Mouse (Mus musculus) neural tube, embryonic 15.5 days (tissue): Measurements from ENCODE around the gene Rhbdl3. TPM values are rescaled to one million over a fixed set of nuclear protein-coding genes. Genes with fewer than 3 reads are reported as not detected.

ENCODE experiments used
- ATAC-seq: fragments of 200-750 bp; cut with Nextera tagmentation; 2 replicates; pipeline ENCODE4 v1.8.0; 2017; ENCODE audit warnings: mild to moderate bottlenecking, moderate TSS enrichment, moderate library complexity; ENCODE audit not compliant: low FRiP score
- H3K27ac ChIP-seq: fragments of 300-500 bp; sonication (generic); replicated peaks from 2 replicates; pipeline ENCODE4 v1.5.1; 2015; ENCODE audit warnings: mild to moderate bottlenecking, inconsistent platforms
- H3K27me3 ChIP-seq: fragments of 300-500 bp; sonication (generic); replicated peaks from 2 replicates; pipeline ENCODE4 v1.6.1; 2015; ENCODE audit warnings: inconsistent platforms
- H3K36me3 ChIP-seq: fragments of 300-500 bp; sonication (generic); 2 replicates; pipeline ENCODE4 v1.6.1; 2015; ENCODE audit warnings: inconsistent platforms
- H3K4me1 ChIP-seq: fragments of 300-500 bp; sonication (generic); 2 replicates; pipeline ENCODE4 v1.6.1; 2015; ENCODE audit warnings: inconsistent platforms
- H3K4me2 ChIP-seq: fragments of 300-500 bp; sonication (generic); 2 replicates; pipeline ENCODE4 v1.6.1; 2015; ENCODE audit warnings: inconsistent platforms, mild to moderate bottlenecking, moderate library complexity
- H3K4me3 ChIP-seq: fragments of 300-500 bp; sonication (generic); replicated peaks from 2 replicates; pipeline ENCODE4 v1.5.1; 2015; ENCODE audit warnings: mild to moderate bottlenecking, inconsistent platforms
- H3K9ac ChIP-seq: fragments of 300-500 bp; sonication (generic); replicated peaks from 2 replicates; pipeline ENCODE4 v1.6.1; 2015; ENCODE audit warnings: mild to moderate bottlenecking, inconsistent platforms
- H3K9me3 ChIP-seq: fragments of 300-500 bp; sonication (generic); replicated peaks from 2 replicates; pipeline ENCODE4 v1.6.1; 2016; ENCODE audit warnings: inconsistent platforms
- WGBS: fragments of 180-500 bp; shearing (Covaris S2); methylation state at CpG from one replicate; pipeline ENCODE4 v1.1.7; 2015; ENCODE audit warnings: mixed read lengths; 5-methylcytosine and 5-hydroxymethylcytosine counted together
- polyA plus RNA-seq: library from polyadenylated mRNA; unstranded; fragments of >200 nt; fragmentation: Nextera tagmentation; extraction: Ambion mirVana; gene quantifications from 2 replicates; pipeline ENCODE4 v1.2.1, GENCODE M21; 2015

The Rhbdl3 gene
- polyA plus RNA-seq, 1 experiment from 2014 or later: 4.2 TPM

GRCm38 (mm10) chr11:80391407-80392120 lies 90.9 kb downstream of the Rhbdl3 start:
- peaks cover 8% of the 10 kb centered on the region for H3K4me1 ChIP-seq
- no peak overlapping the region for H3K4me3 ChIP-seq
- peaks cover 56% of the 10 kb centered on the region for H3K36me3 ChIP-seq
- no peak overlapping the region for H3K27ac ChIP-seq
- no peak overlapping the region for H3K9ac ChIP-seq
- ATAC-seq: no peak
- 95% methylated on average over 2 of the region's 2 CpGs for WGBS
- H3K9me3 ChIP-seq: no peaks in the 10 kb centered on the region
- H3K4me2 ChIP-seq: no peak overlapping the region
- H3K27me3 ChIP-seq: no peaks in the 10 kb centered on the region

GRCm38 (mm10) chr11:80395930-80396329 lies 95.2 kb downstream of the Rhbdl3 start:
- 89% methylated on average over 3 of the region's 3 CpGs for WGBS
- H3K4me2 ChIP-seq: no peak overlapping the region

GRCm38 (mm10) chr11:80396617-80397016 lies 95.9 kb downstream of the Rhbdl3 start:
- no peak overlapping the region for H3K4me3 ChIP-seq
- no peaks in the 10 kb centered on the region for H3K27me3 ChIP-seq
- no peak overlapping the region for H3K4me2 ChIP-seq
- WGBS: 89% methylated on average over 4 of the region's 4 CpGs
- no peak for ATAC-seq
- H3K36me3 ChIP-seq: peaks cover 52% of the 10 kb centered on the region
- H3K27ac ChIP-seq: no peak overlapping the region
- no peaks in the 10 kb centered on the region for H3K4me1 ChIP-seq
- no peak overlapping the region for H3K9ac ChIP-seq
- no peaks in the 10 kb centered on the region for H3K9me3 ChIP-seq

More at GRCm38 (mm10) chr11:80395930-80396329, 95.2 kb downstream of the Rhbdl3 start:
- ATAC-seq: no peak
- no peak overlapping the region for H3K4me3 ChIP-seq
- no peaks in the 10 kb centered on the region for H3K4me1 ChIP-seq
- H3K36me3 ChIP-seq: peaks cover 55% of the 10 kb centered on the region
- H3K27ac ChIP-seq: no peak overlapping the region
- H3K9ac ChIP-seq: no peak overlapping the region
- no peaks in the 10 kb centered on the region for H3K27me3 ChIP-seq
- H3K9me3 ChIP-seq: no peaks in the 10 kb centered on the region

Other genes starting within 250 kb of the Rhbdl3 start
- gene Crlf3, start 219.9 kb upstream of the Rhbdl3 start, polyA plus RNA-seq: 14.3 and 27.7 TPM in 2 replicates
- gene Atad5, start 211.5 kb upstream of the Rhbdl3 start, polyA plus RNA-seq: 3.5 and 6.2 TPM in 2 replicates
- gene Tefm, start 158.7 kb upstream of the Rhbdl3 start, polyA plus RNA-seq: 21.9 and 26.3 TPM in 2 replicates
- gene Adap2, start 146.8 kb upstream of the Rhbdl3 start, polyA plus RNA-seq: 3.4 and 4.1 TPM in 2 replicates
- 2.9 and 6.2 TPM in 2 replicates for gene Rnf135, start 117.1 kb upstream of the Rhbdl3 start, polyA plus RNA-seq
- gene Rhot1, start 91.9 kb upstream of the Rhbdl3 start, polyA plus RNA-seq: 70.2 and 72.9 TPM in 2 replicates
- 34.7 and 41.3 TPM in 2 replicates for gene 5730455P16Rik, start 77.1 kb downstream of the Rhbdl3 start, polyA plus RNA-seq
- 168 and 184 TPM in 2 replicates for gene Zfp207, start 82.4 kb downstream of the Rhbdl3 start, polyA plus RNA-seq
- 271 and 274 TPM in 2 replicates for gene Psmd11, start 127.7 kb downstream of the Rhbdl3 start, polyA plus RNA-seq
- 69.6 and 82.7 TPM in 2 replicates for gene Cdk5r1, start 176.1 kb downstream of the Rhbdl3 start, polyA plus RNA-seq